Mouse (Mus musculus) testis, adult 2 months (tissue): ENCODE data around the gene L2hgdh. TPM values are rescaled to one million over a fixed set of nuclear protein-coding genes. Genes with fewer than 3 reads are reported as not detected.

ENCODE experiments used
- H3K27ac ChIP-seq: fragments of 200-500 bp; 2 replicates; pipeline ENCODE4 v1.5.1; 2012; ENCODE audit warnings: low read depth, low read length; ENCODE audit not compliant: control insufficient read depth, insufficient read depth
- H3K27me3 ChIP-seq: fragments of 200-500 bp; 2 replicates; pipeline ENCODE4 v1.6.1; 2012; ENCODE audit warnings: mild to moderate bottlenecking, low read length, moderate library complexity; ENCODE audit not compliant: control insufficient read depth, insufficient read depth
- H3K36me3 ChIP-seq: fragments of 200-500 bp; 2 replicates; pipeline ENCODE4 v1.6.1; 2012; ENCODE audit warnings: mild to moderate bottlenecking, low read length; ENCODE audit not compliant: control insufficient read depth, insufficient read depth
- H3K4me1 ChIP-seq: fragments of 200-500 bp; 2 replicates; pipeline ENCODE4 v1.6.1; 2012; ENCODE audit warnings: low read length; ENCODE audit not compliant: control insufficient read depth, insufficient read depth
- H3K4me3 ChIP-seq: fragments of 200-500 bp; 2 replicates; pipeline ENCODE4 v1.5.1; 2012; ENCODE audit warnings: low read depth, mild to moderate bottlenecking, low read length, moderate library complexity, mixed read lengths; ENCODE audit not compliant: control insufficient read depth
- CTCF ChIP-seq: fragments of 200-500 bp; IDR thresholded peaks from 2 replicates; pipeline ENCODE4 v1.5.1; 2012; ENCODE audit warnings: low read depth, mild to moderate bottlenecking, inconsistent platforms, low read length, moderate library complexity; ENCODE audit not compliant: control insufficient read depth, insufficient read depth, insufficient replicate concordance
- POLR2A ChIP-seq: fragments of 200-500 bp; IDR thresholded peaks from 2 replicates; pipeline ENCODE4 v1.6.1; 2012; ENCODE audit warnings: low read depth, mild to moderate bottlenecking, inconsistent platforms, low read length, moderate library complexity; ENCODE audit not compliant: control insufficient read depth
- polyA plus RNA-seq: library from polyadenylated mRNA; depleted of rRNA; stranded (reverse); fragments of >200 nt; gene quantifications from 2 replicates; pipeline ENCODE4 v1.2.3, GENCODE M21; 2012

Gene L2hgdh
- polyA plus RNA-seq, 1 experiment, result 9.4 TPM

DNA sequence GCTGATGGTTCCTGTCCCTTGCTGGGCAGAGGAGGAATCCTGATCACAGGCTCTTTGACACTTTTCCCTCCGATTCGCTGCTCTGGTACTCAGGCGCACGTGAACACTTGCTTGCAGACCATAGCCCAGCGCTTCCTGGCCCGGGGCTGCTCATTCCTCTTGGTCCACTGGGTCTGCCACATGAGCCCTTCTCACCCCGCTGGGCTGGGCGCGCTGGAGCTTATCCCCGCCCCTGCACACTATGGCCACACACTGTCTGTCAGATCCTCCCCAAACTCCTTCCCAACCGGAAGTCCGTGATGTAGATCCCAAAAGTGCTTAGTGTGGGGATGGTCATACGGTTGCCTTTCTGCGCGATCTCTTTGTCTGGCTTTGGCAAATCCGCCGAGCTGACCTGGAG is 31.2 kb downstream of the L2hgdh start:
- no peak overlapping the region for H3K27ac ChIP-seq
- no peaks in the 10 kb centered on the region for H3K36me3 ChIP-seq
- H3K4me1 ChIP-seq, result peaks cover 3% of the 10 kb centered on the region; the same call in 1 of the 2 replicates
- TF ChIP-seq CTCF, result no peak
- TF ChIP-seq POLR2A, result no peak
- H3K4me3 ChIP-seq, result no peak overlapping the region
- no peaks in the 10 kb centered on the region for H3K27me3 ChIP-seq

DNA sequence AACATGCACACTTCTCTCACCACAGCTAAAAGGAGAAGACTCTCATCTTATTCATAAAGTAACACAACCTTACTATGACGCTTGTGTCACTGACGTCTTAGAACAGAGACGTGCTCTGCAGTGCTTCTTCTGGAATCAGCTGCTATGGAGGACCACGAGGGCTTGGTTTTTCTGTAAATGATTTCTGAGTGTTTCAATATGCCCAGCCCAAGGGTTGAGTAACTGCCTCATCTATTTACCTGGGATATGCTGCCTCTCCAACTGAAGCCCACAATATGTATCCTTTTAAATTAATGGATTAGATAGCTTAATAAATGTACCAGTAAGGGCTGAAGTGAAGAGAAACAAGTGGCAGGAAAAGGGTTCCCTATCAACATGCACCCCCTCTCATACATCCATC is 34.0 kb downstream of the L2hgdh start:
- Histone ChIP-seq H3K36me3 (no peaks in the 10 kb centered on the region), H3K27ac (no peak overlapping the region), H3K27me3 (no peaks in the 10 kb centered on the region), H3K4me3 (no peak overlapping the region), H3K4me1 (peaks cover 3% of the 10 kb centered on the region; the same call in 1 of the 2 replicates)
- TF ChIP-seq POLR2A (no peak), CTCF (no peak)

DNA sequence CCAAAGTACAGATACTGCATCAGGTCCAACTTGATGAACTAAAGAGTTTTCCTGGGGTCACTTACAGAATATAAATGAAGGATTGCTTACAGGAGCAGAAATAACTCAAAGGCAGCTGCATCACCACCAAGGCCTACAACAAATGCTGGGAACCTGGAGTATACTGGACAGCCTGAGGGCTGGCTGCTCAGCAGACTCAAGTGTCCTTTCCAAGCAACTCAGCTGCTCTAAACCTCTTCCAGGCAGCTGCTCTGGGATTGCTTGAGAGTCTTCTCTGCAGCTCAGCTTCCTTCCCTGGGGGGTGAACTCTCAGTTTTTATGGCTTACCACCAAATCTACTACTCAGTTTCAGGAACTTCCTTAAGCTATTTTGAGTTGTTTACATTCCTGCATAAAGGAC is 35.6 kb downstream of the L2hgdh start:
- H3K4me1 ChIP-seq, result peaks cover 3% of the 10 kb centered on the region; the same call in 1 of the 2 replicates
- H3K36me3 ChIP-seq, result no peaks in the 10 kb centered on the region
- no peaks in the 10 kb centered on the region for H3K27me3 ChIP-seq
- H3K27ac ChIP-seq, result no peak overlapping the region
- H3K4me3 ChIP-seq, result no peak overlapping the region
- TF ChIP-seq POLR2A (no peak), CTCF (no peak)

DNA sequence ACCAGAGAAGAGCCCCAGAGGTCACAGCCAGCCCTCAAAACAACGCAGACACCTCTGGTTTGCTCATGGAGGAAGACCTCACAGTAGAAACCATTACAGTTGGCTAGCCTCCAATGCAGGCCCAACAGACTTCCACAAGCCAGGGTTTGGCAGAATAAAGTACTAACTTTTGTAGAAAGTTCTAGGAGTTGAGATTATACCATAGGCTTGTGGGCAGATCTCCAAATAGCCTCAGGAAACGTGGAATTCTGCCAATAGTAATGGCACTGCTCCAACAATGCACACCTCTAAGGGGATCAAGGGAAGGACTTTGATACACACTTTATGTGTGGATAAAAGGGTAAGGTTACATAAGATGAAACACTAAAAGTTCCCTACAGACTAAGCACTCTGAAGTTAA is 36.3 kb downstream of the L2hgdh start:
- peaks cover under 1% of the 10 kb centered on the region; the same call in 1 of the 2 replicates for H3K4me1 ChIP-seq
- H3K27ac ChIP-seq, result no peak overlapping the region
- no peak for TF ChIP-seq POLR2A

DNA sequence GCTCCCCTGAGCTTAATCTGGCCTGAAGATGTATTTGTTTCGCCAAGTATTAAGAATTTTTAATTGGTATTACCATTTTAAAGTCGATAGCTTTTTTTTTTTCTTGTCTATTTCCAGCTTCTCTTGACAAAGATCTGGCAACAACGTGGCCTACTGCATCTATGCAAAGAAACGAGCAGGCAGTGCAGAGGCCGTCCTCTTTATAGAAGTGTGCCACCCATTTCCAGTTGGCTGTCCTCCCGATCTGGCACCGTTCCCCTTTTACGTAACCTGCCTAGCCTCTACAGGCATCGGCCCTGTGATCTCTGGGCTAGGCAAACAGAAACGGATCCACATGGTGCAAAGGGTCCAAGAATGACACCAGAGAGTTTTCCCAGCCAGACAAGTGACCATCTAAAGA is 41.1 kb downstream of the L2hgdh start:
- Histone ChIP-seq H3K4me1 (peaks cover 13% of the 10 kb centered on the region), H3K36me3 (no peaks in the 10 kb centered on the region), H3K4me3 (no peak overlapping the region), H3K27me3 (no peaks in the 10 kb centered on the region), H3K27ac (no peak overlapping the region)
- TF ChIP-seq CTCF (no peak), POLR2A (0 out of 2 replicates have a peak, but pooled peaks have one; percentile 28)

More for the DNA sequence above, 36.3 kb downstream of the L2hgdh start:
- H3K4me3 ChIP-seq, result no peak overlapping the region
- H3K36me3 ChIP-seq, result no peaks in the 10 kb centered on the region
- no peaks in the 10 kb centered on the region for H3K27me3 ChIP-seq

DNA sequence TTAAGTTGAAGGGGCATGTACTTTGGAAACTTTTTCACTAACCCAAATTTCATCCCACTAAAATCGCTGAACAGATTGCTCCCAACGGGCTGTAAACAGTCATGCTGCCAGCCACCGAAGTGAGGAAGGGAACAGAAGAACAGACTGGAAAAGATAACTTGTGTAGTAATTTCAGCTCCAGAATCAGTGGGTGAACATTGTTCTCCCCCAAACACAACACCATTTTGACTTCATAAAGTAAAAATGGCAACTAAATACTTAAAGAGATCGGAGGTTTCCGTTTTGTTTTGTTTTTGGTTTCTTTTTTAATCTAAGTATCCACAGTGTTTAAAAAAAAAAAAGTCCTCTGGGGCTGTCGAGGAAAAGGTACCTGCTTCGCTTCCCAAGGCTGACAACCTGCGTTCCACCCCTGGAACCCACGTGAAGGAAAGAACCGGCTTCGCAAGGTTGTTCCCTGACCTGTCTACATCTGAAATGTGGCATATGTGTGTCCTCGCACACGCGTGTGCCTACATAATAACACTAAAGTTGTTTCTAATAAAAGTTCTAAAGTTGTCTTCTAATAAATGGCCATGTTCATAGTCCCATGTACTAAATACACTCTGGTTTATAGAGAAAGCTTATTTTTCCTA is 41.8 kb downstream of the L2hgdh start:
- no peaks in the 10 kb centered on the region for H3K27me3 ChIP-seq

DNA sequence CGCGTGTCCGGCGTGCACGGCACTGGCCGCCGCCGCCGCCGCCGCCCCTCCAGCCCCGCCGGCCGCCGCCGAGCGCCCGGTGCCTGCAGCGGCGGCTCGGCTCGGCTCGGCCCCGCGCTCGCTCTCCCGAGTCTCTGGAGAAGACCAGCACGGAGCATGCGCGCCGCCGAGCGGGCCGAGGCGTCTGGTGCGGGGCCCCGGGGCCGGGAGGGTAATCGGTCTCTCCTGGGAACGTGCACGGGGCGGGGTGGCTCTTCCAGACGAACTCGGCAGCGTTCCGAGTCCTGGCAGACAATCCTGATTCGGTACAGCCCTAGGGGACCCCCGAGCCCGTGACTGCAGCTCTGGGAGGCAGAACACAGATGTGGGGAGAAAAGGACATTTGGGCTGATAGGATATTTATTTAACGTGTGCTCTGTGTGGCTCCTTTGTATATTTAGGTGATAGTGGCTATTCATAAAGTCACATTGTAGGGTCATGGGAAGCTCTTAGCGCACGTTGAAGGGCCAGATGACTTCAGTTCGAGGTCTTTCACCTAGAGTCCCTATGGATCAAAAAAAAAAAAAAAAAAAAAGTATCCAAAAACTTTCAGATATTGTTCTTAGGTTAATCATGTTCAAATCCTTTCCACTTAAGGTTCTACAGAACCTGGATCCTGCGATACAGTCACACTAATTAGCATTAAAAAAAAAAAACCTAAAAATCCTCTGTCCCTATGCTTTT is 42.4 kb downstream of the L2hgdh start:
- Histone ChIP-seq H3K27ac (peak overlapping the region; percentile 81), H3K4me3 (peak overlapping the region; percentile 94), H3K36me3 (no peaks in the 10 kb centered on the region), H3K27me3 (no peaks in the 10 kb centered on the region), H3K4me1 (peaks cover 13% of the 10 kb centered on the region)
- TF ChIP-seq POLR2A (no peak), CTCF (no peak)

More for the DNA sequence above, 41.8 kb downstream of the L2hgdh start:
- Histone ChIP-seq H3K4me1 (peaks cover 13% of the 10 kb centered on the region), H3K4me3 (no peak overlapping the region), H3K36me3 (no peaks in the 10 kb centered on the region), H3K27ac (no peak overlapping the region)
- no peak for TF ChIP-seq CTCF
- TF ChIP-seq POLR2A, result no peak
